Mouse (Mus musculus) kidney, adult 2 months (tissue): ENCODE results near the gene Comt. TPM values are rescaled to one million over a fixed set of nuclear protein-coding genes. Genes with fewer than 3 reads are reported as not detected.

ENCODE experiments used
- DNase-seq: peaks from one replicate; pipeline ENCODE4 v3.0.0; 2021
- H3K27ac ChIP-seq: fragments of 200-500 bp; 2 replicates; pipeline ENCODE4 v1.5.1; 2012; ENCODE audit warnings: low read depth, low read length, control low read depth, inconsistent platforms; ENCODE audit not compliant: insufficient read depth
- H3K27me3 ChIP-seq: fragments of 200-500 bp; replicated peaks from 2 replicates; pipeline ENCODE4 v1.6.1; 2012; ENCODE audit warnings: mild to moderate bottlenecking, moderate library complexity, low read length, inconsistent platforms; ENCODE audit not compliant: control insufficient read depth, insufficient read depth
- H3K36me3 ChIP-seq: fragments of 200-500 bp; 2 replicates; pipeline ENCODE4 v1.6.1; 2012; ENCODE audit warnings: mild to moderate bottlenecking, moderate library complexity, low read length, inconsistent platforms; ENCODE audit not compliant: control insufficient read depth, insufficient read depth
- H3K4me1 ChIP-seq: fragments of 200-500 bp; 2 replicates; pipeline ENCODE4 v1.6.1; 2011; ENCODE audit warnings: low read length; ENCODE audit not compliant: control insufficient read depth, insufficient read depth
- H3K4me3 ChIP-seq: fragments of 200-500 bp; 2 replicates; pipeline ENCODE4 v1.5.1; 2011; ENCODE audit warnings: mild to moderate bottlenecking, low read depth, low read length, control low read depth; ENCODE audit not compliant: insufficient read depth
- CTCF ChIP-seq: fragments of 200-500 bp; conservative IDR thresholded peaks from 2 replicates; pipeline ENCODE4 v1.5.1; 2011; ENCODE audit warnings: low read depth, mild to moderate bottlenecking, control low read depth, low read length, moderate library complexity, mixed read lengths; ENCODE audit not compliant: insufficient read depth, insufficient read length
- POLR2A ChIP-seq: fragments of 200-500 bp; IDR thresholded peaks from one replicate; pipeline ENCODE4 v1.6.1; 2011; ENCODE audit warnings: low read depth, low read length, control low read depth
- WGBS: fragments of 180-500 bp; shearing (Covaris S2); methylation state at CpG from one replicate; pipeline ENCODE4 v1.1.7; 2018; 5-methylcytosine and 5-hydroxymethylcytosine counted together
- polyA plus RNA-seq: library from polyadenylated mRNA; depleted of rRNA; stranded (reverse); fragments of >200 nt; gene quantifications from 2 replicates; pipeline ENCODE4 v1.2.3, GENCODE M21; 2012

The Comt gene
- polyA plus RNA-seq, 1 experiment: 519 TPM

DNA sequence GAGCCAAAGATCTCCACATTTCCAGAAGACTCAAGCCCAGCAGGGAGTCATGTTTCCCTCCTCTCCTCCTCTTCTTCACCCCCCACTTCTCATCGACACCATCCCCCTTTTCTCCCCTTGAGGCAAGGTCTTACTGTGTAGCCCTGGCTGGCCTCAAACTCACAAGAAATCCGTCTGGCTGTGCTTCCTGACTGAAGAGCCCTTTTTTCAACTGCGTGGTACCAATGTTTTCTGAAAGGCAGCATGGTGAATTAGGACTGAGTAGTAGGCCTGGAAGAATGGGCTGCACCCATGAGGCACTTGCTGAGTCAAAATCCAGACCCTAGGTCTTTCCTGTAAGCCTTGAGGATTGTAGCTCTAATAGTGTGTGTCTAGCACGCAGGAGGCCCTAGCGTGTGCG is 36.3 kb downstream of the Comt start:
- Histone ChIP-seq H3K4me3 (no peak overlapping the region), H3K27ac (no peak overlapping the region), H3K4me1 (peaks cover 18% of the 10 kb centered on the region), H3K36me3 (no peaks in the 10 kb centered on the region), H3K27me3 (no peaks in the 10 kb centered on the region)
- no peak for DNase-seq
- WGBS: 74% methylated on average over 6 of the region's 6 CpGs
- TF ChIP-seq CTCF: no peak
- no peak for TF ChIP-seq POLR2A

DNA sequence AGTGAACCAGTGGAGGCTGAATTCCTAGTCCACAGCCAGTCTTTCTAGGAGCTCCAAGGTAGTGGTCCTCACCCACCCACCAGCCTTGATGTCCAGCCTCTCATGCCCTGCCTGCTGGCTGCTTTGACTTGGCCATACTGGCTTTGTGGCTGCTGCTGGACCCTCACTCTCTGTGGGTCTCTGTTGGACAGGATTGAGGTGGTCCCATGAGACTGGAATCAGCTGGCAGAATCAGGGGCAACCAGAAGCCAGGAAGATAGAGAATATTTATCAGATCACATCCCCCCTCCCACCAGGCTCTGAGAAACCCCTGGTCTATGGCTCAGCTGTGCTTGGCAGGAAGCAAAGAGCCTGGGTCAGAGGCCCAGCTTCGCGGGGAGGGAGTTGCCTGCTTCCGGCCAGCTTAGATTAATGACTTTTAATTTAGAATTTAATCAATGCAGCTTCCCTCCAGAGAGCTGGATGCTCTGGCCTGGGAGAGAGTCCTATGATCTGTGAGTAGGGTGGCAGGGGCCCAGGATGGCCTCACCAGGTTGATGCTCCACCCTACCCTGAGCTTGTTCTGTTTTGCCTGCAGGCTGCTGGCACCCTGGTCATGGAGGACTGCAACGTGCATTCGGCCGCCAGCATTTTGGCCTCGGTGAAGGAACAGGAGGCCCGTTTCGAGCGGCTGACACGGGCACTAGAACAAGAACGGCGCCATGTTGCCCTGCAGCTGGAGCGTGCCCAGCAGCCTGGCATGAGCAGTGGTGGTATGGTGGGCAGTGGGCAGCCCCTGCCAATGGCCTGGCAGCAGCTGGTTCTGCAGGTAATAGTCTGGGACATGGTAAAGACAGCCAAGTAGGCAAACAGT is 37.8 kb downstream of the Comt start:
- 71% methylated on average over 14 of the region's 14 CpGs for WGBS
- peak overlapping the region; percentile 5; the same call in 1 of the 2 replicates for H3K4me3 ChIP-seq
- peak; percentile 54 for DNase-seq
- peak overlapping the region; percentile 76 for H3K27ac ChIP-seq
- peaks cover 21% of the 10 kb centered on the region for H3K4me1 ChIP-seq
- TF ChIP-seq CTCF (no peak), POLR2A (no peak)
- H3K36me3 ChIP-seq: no peaks in the 10 kb centered on the region
- H3K27me3 ChIP-seq: no peaks in the 10 kb centered on the region

DNA sequence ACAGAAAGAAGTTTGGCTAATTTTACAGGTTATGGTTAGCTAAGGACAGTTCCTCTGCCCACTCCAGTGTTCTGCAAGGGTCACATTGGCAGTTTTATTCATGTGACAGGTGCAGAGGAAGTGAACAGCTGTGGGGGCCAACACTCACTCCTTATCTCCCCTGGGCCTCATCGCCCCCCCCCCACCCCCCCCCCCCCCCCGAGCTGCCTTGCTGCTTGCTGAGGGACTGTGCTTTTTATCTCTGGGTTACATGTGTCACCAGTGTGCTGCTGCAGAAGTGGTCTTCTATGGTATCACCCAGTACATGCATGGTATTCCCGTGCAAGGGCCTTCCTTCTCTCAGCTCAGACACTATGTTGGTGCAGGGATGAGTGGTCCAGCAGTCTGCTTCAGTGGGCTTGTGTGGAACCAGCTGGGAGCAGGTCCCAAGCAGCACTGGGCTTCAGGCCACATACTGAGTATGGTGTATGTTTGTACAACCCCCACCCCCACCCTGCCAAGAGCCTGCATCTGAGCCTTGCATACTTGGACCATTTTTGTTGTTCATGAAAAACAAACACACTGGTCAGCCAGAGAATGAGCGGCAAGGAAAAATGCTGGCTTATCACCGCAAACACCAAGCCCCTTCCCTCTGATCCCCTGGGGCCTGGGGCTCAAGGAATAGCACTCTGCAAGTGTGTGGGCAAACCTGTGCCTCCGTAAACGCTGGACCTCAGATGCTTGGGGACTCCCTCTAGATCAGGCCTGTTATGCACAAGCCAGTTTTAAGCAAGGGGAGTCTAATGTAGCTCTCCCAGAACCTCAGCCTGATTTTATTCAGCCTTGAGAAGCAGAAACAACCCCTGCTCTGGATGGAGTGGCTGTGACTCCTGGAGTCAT is 38.7 kb downstream of the Comt start:
- TF ChIP-seq POLR2A: no peak
- TF ChIP-seq CTCF: no peak
- Histone ChIP-seq H3K36me3 (no peaks in the 10 kb centered on the region), H3K27ac (peak overlapping the region; percentile 76), H3K4me3 (no peak overlapping the region), H3K4me1 (peaks cover 22% of the 10 kb centered on the region), H3K27me3 (no peaks in the 10 kb centered on the region)
- no peak for DNase-seq
- 58% methylated on average over 7 of the region's 7 CpGs for WGBS

DNA sequence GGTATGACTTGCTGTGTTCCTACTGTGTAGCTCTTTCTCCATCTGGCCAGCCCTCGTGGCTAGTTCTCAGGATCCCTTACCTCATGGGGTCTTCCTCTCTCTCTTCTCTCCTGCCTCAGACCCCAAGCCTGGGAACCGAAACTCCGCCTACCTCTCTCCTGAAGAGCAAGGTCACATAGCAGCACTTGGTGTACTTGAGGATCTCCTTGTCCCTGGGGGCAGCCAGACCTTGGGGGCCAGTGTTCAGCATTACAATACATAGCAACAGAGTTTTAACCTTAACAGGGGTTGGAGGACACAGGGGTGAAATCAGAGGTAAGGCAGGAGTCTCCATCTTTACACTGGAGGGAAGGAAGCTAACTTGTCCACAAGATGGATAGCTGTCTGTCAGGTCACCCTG is 39.7 kb downstream of the Comt start:
- Histone ChIP-seq H3K36me3 (no peaks in the 10 kb centered on the region), H3K4me3 (no peak overlapping the region), H3K27me3 (no peaks in the 10 kb centered on the region), H3K4me1 (peaks cover 24% of the 10 kb centered on the region), H3K27ac (no peak overlapping the region)
- TF ChIP-seq CTCF: no peak
- TF ChIP-seq POLR2A: no peak
- 67% methylated on average over 3 of the region's 3 CpGs for WGBS
- DNase-seq: no peak

DNA sequence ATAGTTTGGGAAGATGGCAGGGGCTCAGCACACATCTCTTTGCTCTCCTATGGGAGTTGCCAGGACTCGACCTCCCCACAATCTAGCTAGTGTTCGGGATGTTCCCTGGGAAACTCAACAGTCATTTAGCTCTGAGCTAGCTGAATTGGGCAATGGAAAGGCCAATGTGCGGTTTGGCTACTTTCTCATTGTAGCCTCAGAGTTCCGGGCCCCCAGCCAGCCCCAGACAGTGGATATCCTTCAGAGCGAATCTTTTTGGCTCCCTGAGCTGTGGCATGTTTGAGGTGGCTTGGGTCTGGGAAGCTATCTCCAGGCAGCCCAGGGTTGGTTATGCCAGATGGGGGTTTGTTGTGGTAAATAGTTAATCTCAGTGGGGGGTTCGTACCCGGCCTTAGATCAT is 40.2 kb downstream of the Comt start:
- H3K4me3 ChIP-seq: no peak overlapping the region
- TF ChIP-seq POLR2A (no peak), CTCF (no peak)
- no peak overlapping the region; the same call in 1 of the 2 replicates for H3K27ac ChIP-seq
- 84% methylated on average over 7 of the region's 7 CpGs for WGBS
- peak; percentile 63 for DNase-seq
- no peaks in the 10 kb centered on the region for H3K36me3 ChIP-seq
- peaks cover 23% of the 10 kb centered on the region for H3K4me1 ChIP-seq
- no peaks in the 10 kb centered on the region for H3K27me3 ChIP-seq

DNA sequence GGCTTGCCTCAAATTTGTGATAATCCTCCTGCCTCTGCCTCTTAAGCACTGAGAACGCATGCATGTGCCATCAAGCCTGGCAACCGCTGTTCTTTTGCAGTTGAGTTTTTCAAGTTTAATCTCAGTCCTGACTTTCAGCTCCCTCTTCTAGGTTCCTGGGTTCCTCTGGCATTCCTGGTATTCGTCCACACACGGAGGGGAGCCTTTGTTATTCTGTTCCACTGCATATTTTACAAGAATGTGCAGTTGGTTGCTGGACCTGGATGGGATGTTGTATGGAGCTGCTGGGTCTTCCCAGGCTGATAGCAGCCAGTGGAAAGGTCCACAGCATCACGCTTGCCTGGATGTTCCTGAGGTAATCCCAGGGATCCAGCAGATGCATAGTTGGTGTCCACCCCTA is 41.2 kb downstream of the Comt start:
- Histone ChIP-seq H3K4me1 (peaks cover 20% of the 10 kb centered on the region), H3K27ac (peak overlapping the region; percentile 4; the same call in 1 of the 2 replicates), H3K4me3 (no peak overlapping the region), H3K27me3 (no peaks in the 10 kb centered on the region), H3K36me3 (no peaks in the 10 kb centered on the region)
- no peak for DNase-seq
- no peak for TF ChIP-seq CTCF
- no peak for TF ChIP-seq POLR2A
- WGBS: 71% methylated on average over 5 of the region's 5 CpGs

DNA sequence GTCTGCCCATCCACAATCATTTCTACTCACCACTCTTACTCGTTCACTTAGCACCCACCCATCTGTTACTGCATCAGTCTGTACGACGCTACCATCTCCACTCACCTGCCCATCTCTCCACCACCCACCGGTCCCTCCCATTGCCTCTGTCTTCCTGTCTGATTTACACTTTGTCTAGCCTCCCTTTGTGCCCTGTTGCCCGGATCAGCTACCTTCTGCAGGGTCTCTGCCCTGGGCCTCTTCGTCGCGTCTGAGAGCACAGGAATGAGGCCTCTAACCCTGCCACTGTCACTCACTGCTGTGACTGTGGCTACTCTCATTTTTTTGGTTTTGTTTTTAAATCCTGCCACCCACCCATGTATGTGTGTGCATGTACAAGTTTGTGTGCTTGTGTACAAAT is 42.0 kb downstream of the Comt start:
- Histone ChIP-seq H3K27me3 (no peaks in the 10 kb centered on the region), H3K27ac (peak overlapping the region; percentile 43; the same call in 1 of the 2 replicates), H3K4me3 (no peak overlapping the region), H3K36me3 (no peaks in the 10 kb centered on the region), H3K4me1 (peaks cover 20% of the 10 kb centered on the region)
- 60% methylated on average over 8 of the region's 8 CpGs for WGBS
- DNase-seq: no peak
- TF ChIP-seq POLR2A (no peak), CTCF (no peak)
